Mouse (Mus musculus) limb, embryonic 14.5 days (tissue): ENCODE data around the gene Gm2431. TPM values are rescaled to one million over a fixed set of nuclear protein-coding genes. Genes with fewer than 3 reads are reported as not detected.
"Not testable (repeated sequence)": the region's sequence is repeated elsewhere in the genome, so short reads cannot be mapped to it uniquely, and the experiment has no call there.

Source experiments
- ATAC-seq: fragments of 200-750 bp; cut with Nextera tagmentation; 2 replicates; pipeline ENCODE4 v1.8.0; 2017; ENCODE audit warnings: low read depth, moderate number of reproducible peaks, moderate TSS enrichment; ENCODE audit not compliant: low FRiP score
- DNase-seq: peaks from one replicate; pipeline ENCODE4 v3.0.0-alpha.2; 2015; ENCODE audit warnings: low spot score
- H3K27ac ChIP-seq: fragments of 300-500 bp; sonication (generic); replicated peaks from 2 replicates; pipeline ENCODE4 v1.5.1; 2014; ENCODE audit warnings: low read depth, mild to moderate bottlenecking, low read length, moderate library complexity, mixed read lengths
- H3K27me3 ChIP-seq: fragments of 300-500 bp; sonication (generic); 2 replicates; pipeline ENCODE4 v1.6.1; 2014; ENCODE audit warnings: low read length, mixed read lengths; ENCODE audit not compliant: control insufficient read depth, insufficient read depth
- H3K36me3 ChIP-seq: fragments of 300-500 bp; sonication (generic); 2 replicates; pipeline ENCODE4 v1.6.1; 2014; ENCODE audit warnings: mild to moderate bottlenecking, low read length, moderate library complexity, mixed read lengths; ENCODE audit not compliant: control insufficient read depth, insufficient read depth
- H3K4me1 ChIP-seq: fragments of 300-500 bp; sonication (generic); 2 replicates; pipeline ENCODE4 v1.6.1; 2014; ENCODE audit warnings: antibody characterized with exemption, low read length, mixed read lengths; ENCODE audit not compliant: control insufficient read depth, insufficient read depth
- H3K4me2 ChIP-seq: fragments of 300-500 bp; sonication (generic); replicated peaks from 2 replicates; pipeline ENCODE4 v1.6.1; 2014; ENCODE audit warnings: low read depth, mild to moderate bottlenecking, low read length, moderate library complexity; ENCODE audit not compliant: severe bottlenecking
- H3K4me3 ChIP-seq: fragments of 300-500 bp; sonication (generic); replicated peaks from 2 replicates; pipeline ENCODE4 v1.5.1; 2014; ENCODE audit warnings: low read length
- H3K9ac ChIP-seq: fragments of 300-500 bp; sonication (generic); 2 replicates; pipeline ENCODE4 v1.6.1; 2014; ENCODE audit warnings: mild to moderate bottlenecking, low read depth, low read length, moderate library complexity; ENCODE audit not compliant: severe bottlenecking
- H3K9me3 ChIP-seq: fragments of 300-500 bp; sonication (generic); 2 replicates; pipeline ENCODE4 v1.6.1; 2016; ENCODE audit warnings: low read length; ENCODE audit not compliant: control insufficient read depth
- POLR2A ChIP-seq: fragments of 200-500 bp; IDR thresholded peaks from 2 replicates; pipeline ENCODE4 v1.8.0; 2012; ENCODE audit warnings: inconsistent platforms, mild to moderate bottlenecking, moderate library complexity, borderline replicate concordance; ENCODE audit not compliant: insufficient read depth, insufficient read length; ENCODE audit errors: extremely low read depth
- WGBS: fragments of 180-500 bp; shearing (Covaris S2); extraction: QIAGEN DNeasy Blood & Tissue Kit; methylation state at CpG from one replicate; pipeline ENCODE4 v1.1.7; 2014; 5-methylcytosine and 5-hydroxymethylcytosine counted together
- polyA plus RNA-seq, 2 experiments: library from polyadenylated mRNA; depleted of rRNA in 1 of 2; stranded (reverse) in 1 of 2; unstranded in 1 of 2; fragments of >200 nt; fragmentation: Nextera tagmentation in 1 of 2; extraction: Ambion mirVana in 1 of 2; gene quantifications; 2 replicates each; pipeline versions ENCODE4 v1.2.1 to v1.2.3; 2012 to 2014

Gm2431 gene
- polyA plus RNA-seq, 2 experiments, result not detected

DNA sequence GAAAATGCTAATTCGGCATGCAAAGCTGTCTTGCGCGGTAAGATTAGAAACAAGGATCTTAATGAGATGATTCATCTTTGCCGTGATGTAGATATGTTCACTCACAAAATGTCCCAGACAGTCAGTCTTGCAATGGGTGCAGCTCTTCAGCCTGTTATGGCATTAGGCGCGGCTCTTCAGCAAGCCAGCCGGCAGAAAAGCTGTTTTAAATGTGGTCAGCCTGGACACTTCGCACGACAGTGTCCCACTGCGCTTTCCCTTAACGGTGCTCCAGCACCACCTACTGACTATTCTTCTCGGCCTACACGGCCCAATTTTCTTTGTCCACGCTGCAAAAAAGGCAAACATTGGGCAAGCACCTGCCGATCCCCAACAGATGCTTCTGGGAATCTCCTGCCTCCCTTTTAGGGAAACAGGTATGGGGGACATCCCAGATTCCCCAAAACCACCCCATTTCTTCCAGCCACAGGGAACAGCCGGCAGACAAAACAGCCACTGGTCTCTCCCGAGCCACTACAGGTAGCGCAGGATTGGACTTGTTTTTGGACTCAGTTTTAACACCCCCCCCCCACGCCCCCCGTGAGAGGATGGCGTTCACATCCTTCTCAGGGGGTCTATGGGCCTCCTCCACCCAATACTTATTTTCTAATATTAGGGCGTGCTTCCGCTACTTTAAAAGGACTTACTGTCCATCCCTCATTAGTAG lies 27.1 kb upstream of the Gm2431 start:
- ATAC-seq (no peak), DNase-seq (peak; percentile 18)
- no peak overlapping the region for H3K27ac ChIP-seq
- 0 out of 2 replicates have a peak overlapping the region, but pooled peaks have one; percentile 21 for H3K9ac ChIP-seq
- H3K4me2 ChIP-seq, result peak overlapping the region; percentile 84
- H3K4me3 ChIP-seq, result peak overlapping the region; percentile 54
- TF ChIP-seq POLR2A, result no peak
- H3K36me3 ChIP-seq, result no peaks in the 10 kb centered on the region
- no peaks in the 10 kb centered on the region for H3K4me1 ChIP-seq
- no peaks in the 10 kb centered on the region for H3K9me3 ChIP-seq
- WGBS, result 14% methylated on average over 23 of the region's 23 CpGs
- no peaks in the 10 kb centered on the region for H3K27me3 ChIP-seq

DNA sequence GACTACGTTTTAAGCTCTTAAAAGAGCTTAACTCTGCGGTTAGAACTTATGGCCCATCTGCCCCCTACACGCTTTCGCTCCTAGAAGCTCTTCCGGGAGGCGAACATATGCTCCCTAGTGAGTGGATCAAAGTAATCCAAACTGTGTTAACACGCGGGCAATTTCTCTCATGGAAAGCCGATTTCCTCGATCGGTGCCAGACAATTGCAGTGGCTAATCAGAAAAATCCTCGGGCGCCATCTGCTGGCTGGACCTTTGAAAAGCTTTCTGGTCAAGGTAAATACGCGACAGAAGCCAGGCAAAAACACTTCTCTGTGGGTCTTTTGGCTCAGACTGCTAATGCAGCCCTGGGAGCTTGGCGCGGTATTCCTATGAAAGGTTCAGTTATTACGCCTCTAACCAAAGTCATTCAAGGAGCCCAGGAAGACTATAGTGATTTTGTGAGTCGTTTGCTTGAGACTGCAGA lies 26.5 kb upstream of the Gm2431 start:
- peak; percentile 99 for DNase-seq
- Histone ChIP-seq H3K4me3 (peak overlapping the region; percentile 54), H3K36me3 (no peaks in the 10 kb centered on the region), H3K27ac (peak overlapping the region; percentile 91), H3K9me3 (no peaks in the 10 kb centered on the region), H3K4me1 (no peaks in the 10 kb centered on the region), H3K9ac (peak overlapping the region; percentile 75), H3K27me3 (no peaks in the 10 kb centered on the region), H3K4me2 (peak overlapping the region; percentile 84)
- 1% methylated on average over 19 of the region's 19 CpGs for WGBS
- no peak for TF ChIP-seq POLR2A
- ATAC-seq, result peak; percentile 90

DNA sequence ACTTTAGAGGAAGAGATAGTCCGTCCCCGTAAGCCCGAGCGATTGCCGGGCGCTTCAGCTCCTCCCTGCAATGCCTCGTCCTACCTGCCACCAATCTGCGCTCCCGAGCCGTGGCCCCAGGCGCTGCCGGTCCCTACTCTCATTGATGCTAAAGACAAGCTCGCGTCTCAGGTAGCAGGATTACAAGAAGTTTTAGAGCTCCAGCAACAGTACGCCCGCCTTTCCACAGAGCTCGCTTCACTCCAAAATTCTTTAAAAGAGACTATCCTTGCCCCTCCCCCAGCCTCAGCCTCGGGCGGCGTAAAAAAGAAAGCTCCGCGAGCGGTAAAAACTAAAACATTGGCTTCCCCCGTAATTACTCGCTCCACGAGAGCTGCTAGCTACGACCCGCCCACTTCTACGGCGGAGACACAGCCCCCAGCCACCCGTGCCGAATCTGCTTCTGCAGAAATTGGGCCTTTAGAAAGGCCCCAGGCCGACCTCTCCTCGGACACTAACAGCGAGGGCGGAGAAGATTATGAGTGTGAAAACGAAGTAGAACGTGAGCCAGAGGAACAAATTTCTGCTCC lies 26.0 kb upstream of the Gm2431 start:
- no peaks in the 10 kb centered on the region for H3K27me3 ChIP-seq
- H3K9ac ChIP-seq, result peak overlapping the region; percentile 75
- DNase-seq (peak; percentile 78), ATAC-seq (peak; percentile 84)
- H3K4me3 ChIP-seq, result peak overlapping the region; percentile 54
- no peaks in the 10 kb centered on the region for H3K36me3 ChIP-seq
- under 1% methylated on average over 38 of the region's 38 CpGs for WGBS
- H3K27ac ChIP-seq, result peak overlapping the region; percentile 91
- no peaks in the 10 kb centered on the region for H3K9me3 ChIP-seq
- no peaks in the 10 kb centered on the region for H3K4me1 ChIP-seq
- no peak for TF ChIP-seq POLR2A
- H3K4me2 ChIP-seq, result peak overlapping the region; percentile 84

DNA sequence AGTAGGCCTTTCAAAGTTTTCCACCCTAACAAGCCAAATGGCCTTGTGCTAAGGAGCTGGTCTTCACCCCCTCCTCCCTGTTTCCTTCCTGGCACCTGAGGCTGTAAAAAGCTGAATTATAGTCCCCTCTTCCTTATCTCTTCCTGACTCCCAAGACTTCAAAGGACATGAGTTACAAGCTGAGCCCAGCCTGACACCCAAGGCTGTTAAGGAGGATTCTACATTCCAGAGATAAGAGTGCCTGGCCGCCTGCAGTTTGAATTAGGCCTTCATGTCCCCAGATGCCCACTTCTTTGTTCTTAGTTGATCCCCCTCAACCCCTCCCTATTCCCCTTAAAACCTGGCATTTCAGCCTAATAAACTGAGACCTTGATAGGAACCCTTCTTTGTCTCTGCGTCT lies 24.7 kb upstream of the Gm2431 start:
- not testable (repeated sequence) for H3K4me1 ChIP-seq, H3K27me3 ChIP-seq, H3K9ac ChIP-seq, ATAC-seq, H3K27ac ChIP-seq, H3K9me3 ChIP-seq, H3K36me3 ChIP-seq, H3K4me3 ChIP-seq, H3K4me2 ChIP-seq, DNase-seq
- WGBS, result 14% methylated on average over 2 of the region's 2 CpGs

DNA sequence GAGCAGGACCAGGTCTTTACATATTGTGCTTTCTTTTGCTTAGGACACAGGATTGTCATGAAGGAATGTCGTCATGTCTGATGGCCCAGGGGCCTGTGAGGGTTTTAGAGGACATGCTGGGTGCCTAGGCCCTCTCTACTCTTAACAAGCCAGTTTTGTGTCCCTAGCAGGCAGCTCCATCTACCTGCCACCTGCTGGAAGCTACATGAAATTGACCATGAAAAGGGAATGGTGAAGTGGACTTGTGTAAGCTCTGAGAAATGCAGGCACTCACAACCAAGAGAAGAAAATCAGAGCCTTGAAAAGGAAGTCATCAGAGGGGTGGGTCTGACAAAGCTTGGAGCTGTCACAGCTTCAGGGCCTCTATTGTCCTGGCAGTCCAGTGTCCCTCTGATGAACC lies 21.1 kb upstream of the Gm2431 start:
- not testable (repeated sequence) for H3K4me2 ChIP-seq, H3K4me3 ChIP-seq, H3K4me1 ChIP-seq, H3K9me3 ChIP-seq, DNase-seq, H3K27ac ChIP-seq, H3K27me3 ChIP-seq, H3K36me3 ChIP-seq, H3K9ac ChIP-seq, ATAC-seq
- WGBS, result 62% methylated on average over 1 of the region's 1 CpGs

DNA sequence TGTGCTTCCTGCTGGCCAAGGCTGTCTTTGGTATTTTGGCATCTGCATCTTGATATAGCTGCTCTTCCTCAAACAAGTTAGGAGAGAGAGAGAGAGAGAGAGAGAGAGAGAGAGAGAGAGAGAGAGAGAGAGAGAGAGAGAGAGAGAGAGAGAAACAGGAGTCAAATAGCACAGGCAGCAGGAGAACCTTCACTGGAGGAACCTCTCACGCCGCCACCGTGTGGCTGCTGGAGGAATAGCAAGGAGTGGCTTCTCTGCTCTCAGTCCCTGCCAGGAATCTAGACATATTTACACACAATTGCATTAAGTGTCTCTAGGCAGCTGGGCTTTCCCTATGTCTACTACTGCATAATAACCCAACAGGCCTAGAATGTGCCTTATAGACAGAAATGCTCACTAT lies 20.0 kb upstream of the Gm2431 start:
- not testable (repeated sequence) for ATAC-seq, H3K4me1 ChIP-seq, H3K4me3 ChIP-seq, H3K9ac ChIP-seq, H3K9me3 ChIP-seq, H3K4me2 ChIP-seq, H3K27me3 ChIP-seq, H3K27ac ChIP-seq, H3K36me3 ChIP-seq
- peak; percentile 81 for DNase-seq
- WGBS, result 3% methylated on average over 3 of the region's 3 CpGs

DNA sequence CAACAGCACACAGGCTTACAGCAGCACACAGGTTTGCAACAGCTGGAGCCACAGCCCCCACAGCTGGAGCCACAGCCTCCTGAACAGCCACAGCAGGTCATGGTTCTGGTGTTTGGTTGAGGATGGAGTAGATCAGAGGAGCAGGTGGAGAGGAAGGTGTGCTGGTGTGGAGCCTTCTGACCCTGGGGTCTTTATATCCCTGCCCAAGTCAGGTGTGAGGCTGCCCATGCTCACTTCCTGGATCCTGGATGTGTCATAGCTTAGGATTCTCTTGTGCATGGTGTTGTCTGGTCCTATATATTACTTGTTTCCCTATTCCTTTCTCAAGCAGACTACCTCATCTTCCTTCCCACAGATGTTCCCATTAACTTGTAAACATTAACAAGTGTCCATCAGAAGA lies 16.1 kb upstream of the Gm2431 start, which contains the start of gene Gm4559:
Gene Gm4559, minus strand, starts transcription at position 101 of the 400 bp plus-strand sequence.
- H3K27me3 ChIP-seq, H3K9ac ChIP-seq, H3K36me3 ChIP-seq, DNase-seq, ATAC-seq, H3K9me3 ChIP-seq, H3K27ac ChIP-seq, H3K4me2 ChIP-seq, H3K4me3 ChIP-seq, H3K4me1 ChIP-seq: not testable (repeated sequence)
